Mouse (Mus musculus) megakaryocyte, embryonic 14.5 days (primary cell): ENCODE results near the gene Id3. TPM values are rescaled to one million over a fixed set of nuclear protein-coding genes. Genes with fewer than 3 reads are reported as not detected.
A peak's percentile ranks its signal among the peaks of the same experiment; 100 is the strongest.
"Not testable (repeated sequence)": the region's sequence is repeated elsewhere in the genome, so short reads cannot be mapped to it uniquely, and the experiment has no call there.

Source experiments
- H3K27me3 ChIP-seq: replicated peaks from 2 replicates; pipeline ENCODE3; 2012; ENCODE audit warnings: inconsistent platforms
- H3K36me3 ChIP-seq: replicated peaks from 2 replicates; pipeline ENCODE3; 2012; ENCODE audit warnings: low read length, inconsistent platforms, mixed read lengths
- H3K4me1 ChIP-seq: 2 replicates; pipeline ENCODE4 v1.6.1; 2012; ENCODE audit warnings: inconsistent platforms
- H3K4me3 ChIP-seq: replicated peaks from 2 replicates; pipeline ENCODE3; 2012; ENCODE audit warnings: moderate library complexity, mild to moderate bottlenecking, inconsistent platforms
- H3K9me3 ChIP-seq: 2 replicates; pipeline ENCODE4 v1.6.1; 2012; ENCODE audit warnings: inconsistent platforms
- FLI1 ChIP-seq: IDR thresholded peaks from 2 replicates; pipeline ENCODE4 v1.6.1; 2012; ENCODE audit warnings: low read length, inconsistent platforms, mixed read lengths
- GATA1 ChIP-seq: IDR thresholded peaks from 3 replicates; pipeline ENCODE4 v1.6.1; 2012; ENCODE audit warnings: mixed read lengths, low read length, inconsistent platforms, borderline replicate concordance
- polyA plus RNA-seq: library from polyadenylated mRNA; stranded (reverse); fragments of >175 nt; gene quantifications from 2 replicates; pipeline ENCODE4 v1.2.3, GENCODE M21; 2012; ENCODE audit warnings: low replicate concordance; ENCODE audit not compliant: insufficient read depth

Gene Id3
- polyA plus RNA-seq: 13.8 TPM in 1 of 2 replicates, not detected in the other

DNA sequence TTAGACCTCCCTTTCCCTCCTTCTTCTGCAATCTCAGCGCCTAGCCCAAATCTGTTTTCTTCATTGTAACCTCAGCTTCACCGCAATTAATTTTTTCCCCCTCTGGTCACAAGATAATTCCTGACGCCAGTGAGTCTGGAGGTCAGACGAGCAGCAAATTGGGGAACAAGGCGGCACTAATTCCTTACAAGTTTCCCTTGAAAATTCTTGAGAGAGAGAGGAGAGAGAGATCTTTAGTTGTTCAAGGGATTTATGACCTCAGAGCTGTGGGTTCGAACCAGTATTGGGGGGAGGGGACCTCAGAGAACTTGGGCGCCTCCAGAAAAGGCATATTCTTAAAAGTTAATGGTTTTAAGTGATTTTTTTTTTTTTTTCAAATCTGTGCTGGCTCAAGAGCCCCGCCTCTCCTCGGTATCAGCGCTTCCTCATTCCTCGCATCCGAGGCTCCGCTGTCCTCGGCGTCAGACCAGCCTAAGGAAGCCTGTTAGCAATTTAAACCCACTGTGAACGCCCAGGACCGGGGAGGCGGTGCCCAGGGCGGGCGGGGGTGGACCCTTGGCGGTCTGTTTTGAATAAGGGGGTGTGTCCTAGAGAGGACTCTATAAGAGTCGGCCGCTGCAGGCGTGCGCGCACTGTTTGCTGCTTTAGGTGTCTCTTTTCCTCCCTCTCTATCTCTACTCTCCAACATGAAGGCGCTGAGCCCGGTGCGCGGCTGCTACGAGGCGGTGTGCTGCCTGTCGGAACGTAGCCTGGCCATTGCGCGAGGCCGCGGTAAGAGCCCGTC is at the start of gene Id3:
Gene Id3, plus strand, starts transcription at position 305 of the 784 bp plus-strand sequence.
- Histone ChIP-seq H3K4me1 (peaks cover 46% of the 10 kb centered on the region), H3K4me3 (peak within 1 kb of the TSS; percentile 87), H3K9me3 (peaks cover 5% of the 10 kb centered on the region; the same call in 1 of the 2 replicates), H3K36me3 (no peaks in the 10 kb centered on the region), H3K27me3 (peaks cover 98% of the 10 kb centered on the region)
- no peak for TF ChIP-seq FLI1
- no peak for TF ChIP-seq GATA1

GRCm38 (mm10) chr4:136094519-136095219 is 48.6 kb upstream of the Id3 start:
- Histone ChIP-seq H3K9me3 (peaks cover 5% of the 10 kb centered on the region), H3K27me3 (peaks cover 50% of the 10 kb centered on the region), H3K4me1 (no peaks in the 10 kb centered on the region), H3K36me3 (no peaks in the 10 kb centered on the region), H3K4me3 (no peak overlapping the region)
- TF ChIP-seq GATA1 (no peak), FLI1 (no peak)

DNA sequence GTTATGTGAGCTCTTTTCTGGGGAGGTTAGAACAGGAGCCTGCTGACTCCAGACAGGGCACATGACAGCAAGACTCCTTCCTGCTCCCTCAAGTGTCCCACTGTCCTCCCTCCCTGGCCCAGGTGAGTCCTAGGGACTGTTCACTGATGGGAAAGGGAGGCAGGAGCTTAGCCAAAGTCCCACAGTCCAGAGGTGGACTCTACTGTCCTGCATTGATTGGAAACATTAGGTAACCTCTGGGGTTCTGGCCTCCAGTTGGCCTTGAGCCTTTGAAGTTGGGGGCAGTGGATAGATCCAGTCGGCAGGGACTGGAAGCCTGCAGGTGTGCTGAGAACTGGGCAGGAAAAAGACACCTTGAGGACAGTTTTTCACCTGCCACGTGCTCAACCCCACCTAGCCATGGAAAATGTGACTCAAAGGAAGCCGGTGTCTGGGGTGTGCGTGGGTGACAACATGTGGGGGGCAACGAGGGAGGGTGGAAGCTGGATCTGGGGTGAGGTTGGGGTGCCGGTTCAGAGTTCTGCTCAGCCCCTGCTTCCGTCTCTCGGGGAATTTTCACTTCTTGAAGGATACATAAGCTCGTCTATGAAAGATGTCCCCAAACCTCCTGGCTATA is 47.7 kb upstream of the Id3 start:
- no peak for TF ChIP-seq GATA1
- no peak for TF ChIP-seq FLI1
- Histone ChIP-seq H3K4me1 (no peaks in the 10 kb centered on the region; the same call in 1 of the 2 replicates), H3K9me3 (peaks cover 5% of the 10 kb centered on the region), H3K4me3 (no peak overlapping the region), H3K27me3 (peaks cover 50% of the 10 kb centered on the region), H3K36me3 (no peaks in the 10 kb centered on the region)

DNA sequence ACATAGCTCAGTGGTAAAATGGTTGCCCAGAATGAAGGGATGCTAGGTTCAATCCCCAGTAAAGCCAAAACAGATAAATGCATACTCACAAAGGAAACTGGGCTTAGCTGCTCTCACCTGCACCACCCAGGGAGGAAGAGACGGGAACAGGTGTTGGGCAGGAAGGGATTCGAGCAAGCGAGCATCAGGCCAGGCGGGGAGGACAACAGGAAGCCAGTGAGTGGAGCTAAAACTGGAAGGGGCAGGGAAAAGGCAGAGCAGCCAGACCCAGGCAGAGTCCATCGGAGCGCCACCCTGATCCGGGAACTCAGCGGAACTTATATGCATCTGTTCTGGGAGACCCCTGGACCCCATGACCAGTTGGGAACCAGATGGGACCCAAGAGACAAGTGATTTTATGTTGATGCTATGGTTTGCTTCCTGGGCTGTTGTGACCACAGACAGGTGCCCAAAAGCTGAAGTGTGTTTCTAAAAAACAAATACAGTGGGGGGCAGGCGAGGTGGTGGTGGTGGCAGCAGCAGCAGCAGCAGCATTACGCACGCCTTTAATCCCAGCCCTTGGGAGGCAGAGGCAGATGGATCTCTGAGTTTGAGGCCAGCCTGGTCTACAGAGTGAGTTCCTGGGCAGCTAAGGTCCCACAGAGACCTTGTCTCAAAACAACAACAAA is 46.7 kb upstream of the Id3 start:
- no peaks in the 10 kb centered on the region for H3K36me3 ChIP-seq
- H3K27me3 ChIP-seq: peaks cover 58% of the 10 kb centered on the region
- H3K4me1 ChIP-seq: no peaks in the 10 kb centered on the region; the same call in 1 of the 2 replicates
- no peak overlapping the region for H3K4me3 ChIP-seq
- peaks cover 5% of the 10 kb centered on the region for H3K9me3 ChIP-seq
- TF ChIP-seq GATA1 (no peak), FLI1 (no peak)

- Histone ChIP-seq H3K4me1 (no peaks in the 10 kb centered on the region; the same call in 1 of the 2 replicates), H3K4me3 (no peak overlapping the region), H3K9me3 (no peaks in the 10 kb centered on the region), H3K36me3 (no peaks in the 10 kb centered on the region), H3K27me3 (peaks cover 64% of the 10 kb centered on the region)
- no peak for TF ChIP-seq GATA1
- TF ChIP-seq FLI1: no peak
Observed at GRCm38 (mm10) chr4:136098446-136098845, 44.9 kb upstream of the Id3 start.

- peaks cover 71% of the 10 kb centered on the region for H3K27me3 ChIP-seq
- no peaks in the 10 kb centered on the region; the same call in 1 of the 2 replicates for H3K4me1 ChIP-seq
- TF ChIP-seq GATA1 (no peak), FLI1 (no peak)
- no peaks in the 10 kb centered on the region for H3K36me3 ChIP-seq
- no peaks in the 10 kb centered on the region for H3K9me3 ChIP-seq
- no peak overlapping the region for H3K4me3 ChIP-seq
Observed at GRCm38 (mm10) chr4:136100396-136101070, 42.8 kb upstream of the Id3 start.

- peaks cover 66% of the 10 kb centered on the region for H3K27me3 ChIP-seq
- not testable (repeated sequence) for H3K9me3 ChIP-seq, H3K4me3 ChIP-seq, H3K36me3 ChIP-seq, H3K4me1 ChIP-seq
Observed at GRCm38 (mm10) chr4:136101753-136102152, 41.5 kb upstream of the Id3 start.

- no peaks in the 10 kb centered on the region for H3K9me3 ChIP-seq
- no peaks in the 10 kb centered on the region; the same call in 1 of the 2 replicates for H3K4me1 ChIP-seq
- no peak overlapping the region for H3K4me3 ChIP-seq
- TF ChIP-seq GATA1 (no peak), FLI1 (no peak)
- H3K36me3 ChIP-seq: no peaks in the 10 kb centered on the region
- peaks cover 67% of the 10 kb centered on the region for H3K27me3 ChIP-seq
Observed at GRCm38 (mm10) chr4:136104590-136105337, 38.5 kb upstream of the Id3 start.

DNA sequence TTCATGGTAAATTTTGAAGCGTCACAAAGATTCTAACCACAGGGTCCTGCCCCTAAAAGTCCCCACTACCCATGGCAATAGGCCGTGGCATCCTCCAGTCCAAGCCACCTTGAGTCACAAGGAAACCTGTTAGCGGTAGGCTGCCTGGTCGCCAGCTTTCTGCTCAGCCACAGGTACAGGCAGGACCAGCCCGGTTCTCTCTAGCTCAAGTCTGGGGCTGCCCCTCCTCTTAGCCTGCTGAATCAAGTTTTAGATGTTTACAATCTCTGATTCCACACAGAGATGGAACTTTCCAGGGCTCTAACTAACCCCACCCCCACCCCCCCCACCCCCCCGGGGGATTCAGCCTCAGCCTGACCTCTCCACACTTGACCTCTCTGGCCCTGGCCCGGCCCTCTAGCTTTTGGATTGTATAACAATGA is 36.4 kb upstream of the Id3 start:
- TF ChIP-seq FLI1: no peak
- TF ChIP-seq GATA1: no peak
- Histone ChIP-seq H3K4me3 (no peak overlapping the region), H3K9me3 (no peaks in the 10 kb centered on the region), H3K36me3 (no peaks in the 10 kb centered on the region), H3K27me3 (peaks cover 67% of the 10 kb centered on the region), H3K4me1 (no peaks in the 10 kb centered on the region)
